Mouse (Mus musculus) forebrain, embryonic 15.5 days (tissue): ENCODE measurements at regions not wholly inside any gene's neighbourhood (a gene's known extent, or its start where the extent isn't known, plus 50 kb on each side); places are given as distances from the start of the nearest gene placed in this dataset.

Source experiments
- ATAC-seq: fragments of 200-750 bp; cut with Nextera tagmentation; replicated peaks from 2 replicates; pipeline ENCODE4 v1.8.0; 2017; ENCODE audit warnings: mild to moderate bottlenecking, moderate TSS enrichment, moderate library complexity
- H3K27ac ChIP-seq: fragments of 300-500 bp; sonication (generic); replicated peaks from 2 replicates; pipeline ENCODE4 v1.5.1; 2015; ENCODE audit warnings: mild to moderate bottlenecking, inconsistent platforms
- H3K27me3 ChIP-seq: fragments of 300-500 bp; sonication (generic); 2 replicates; pipeline ENCODE4 v1.6.1; 2015; ENCODE audit warnings: inconsistent platforms
- H3K36me3 ChIP-seq: fragments of 300-500 bp; sonication (generic); 2 replicates; pipeline ENCODE4 v1.6.1; 2015; ENCODE audit warnings: mild to moderate bottlenecking, inconsistent platforms
- H3K4me1 ChIP-seq: fragments of 300-500 bp; sonication (generic); 2 replicates; pipeline ENCODE4 v1.6.1; 2015; ENCODE audit warnings: inconsistent platforms
- H3K4me2 ChIP-seq: fragments of 300-500 bp; sonication (generic); replicated peaks from 2 replicates; pipeline ENCODE4 v1.6.1; 2015; ENCODE audit warnings: mild to moderate bottlenecking, inconsistent platforms
- H3K4me3 ChIP-seq: fragments of 300-500 bp; sonication (generic); 2 replicates; pipeline ENCODE4 v1.5.1; 2015; ENCODE audit warnings: mild to moderate bottlenecking, inconsistent platforms
- H3K9ac ChIP-seq: fragments of 300-500 bp; sonication (generic); replicated peaks from 2 replicates; pipeline ENCODE4 v1.6.1; 2015; ENCODE audit warnings: mild to moderate bottlenecking, inconsistent platforms
- H3K9me3 ChIP-seq: fragments of 300-500 bp; sonication (generic); 2 replicates; pipeline ENCODE4 v1.6.1; 2016; ENCODE audit warnings: inconsistent platforms
- WGBS: fragments of 180-500 bp; shearing (Covaris S2); methylation state at CpG from one replicate; pipeline ENCODE4 v1.1.7; 2015; ENCODE audit warnings: mixed read lengths; 5-methylcytosine and 5-hydroxymethylcytosine counted together

GRCm38 (mm10) chr10:37293292-37293691 lies 154.6 kb upstream of the Marcks start:
- H3K36me3 ChIP-seq, result no peaks in the 10 kb centered on the region
- H3K9ac ChIP-seq, result no peak overlapping the region
- no peaks in the 10 kb centered on the region for H3K27me3 ChIP-seq
- no peaks in the 10 kb centered on the region for H3K9me3 ChIP-seq
- ATAC-seq, result no peak
- H3K4me3 ChIP-seq, result no peak overlapping the region
- H3K4me2 ChIP-seq, result no peak overlapping the region
- H3K27ac ChIP-seq, result no peak overlapping the region
- 88% methylated on average over 1 of the region's 1 CpGs for WGBS
- no peaks in the 10 kb centered on the region for H3K4me1 ChIP-seq

- Histone ChIP-seq H3K4me1 (no peaks in the 10 kb centered on the region), H3K27ac (no peak overlapping the region), H3K9me3 (no peaks in the 10 kb centered on the region), H3K36me3 (no peaks in the 10 kb centered on the region), H3K4me2 (no peak overlapping the region), H3K4me3 (no peak overlapping the region), H3K9ac (no peak overlapping the region), H3K27me3 (no peaks in the 10 kb centered on the region)
- WGBS, result 89% methylated on average over 2 of the region's 2 CpGs
- no peak for ATAC-seq
These were observed 153.1 kb upstream of the Marcks start for GRCm38 (mm10) chr10:37291639-37292495.

- H3K36me3 ChIP-seq, result no peaks in the 10 kb centered on the region
- no peak overlapping the region for H3K9ac ChIP-seq
- H3K27ac ChIP-seq, result no peak overlapping the region
- H3K27me3 ChIP-seq, result no peaks in the 10 kb centered on the region
- no peak for ATAC-seq
- no peak overlapping the region for H3K4me3 ChIP-seq
- 90% methylated on average over 3 of the region's 3 CpGs for WGBS
- H3K4me2 ChIP-seq, result no peak overlapping the region
- H3K4me1 ChIP-seq, result no peaks in the 10 kb centered on the region
- H3K9me3 ChIP-seq, result no peaks in the 10 kb centered on the region
These were observed 151.4 kb upstream of the Marcks start for GRCm38 (mm10) chr10:37289964-37290704.

- Histone ChIP-seq H3K27ac (no peak overlapping the region), H3K27me3 (no peaks in the 10 kb centered on the region), H3K36me3 (no peaks in the 10 kb centered on the region), H3K9ac (no peak overlapping the region), H3K4me1 (no peaks in the 10 kb centered on the region), H3K4me2 (no peak overlapping the region), H3K9me3 (no peaks in the 10 kb centered on the region), H3K4me3 (no peak overlapping the region)
- no peak for ATAC-seq
- 87% methylated on average over 5 of the region's 5 CpGs for WGBS
These were observed 147.6 kb upstream of the Marcks start for GRCm38 (mm10) chr10:37286305-37286704.

GRCm38 (mm10) chr10:37282951-37283350 lies 144.2 kb upstream of the Marcks start:
- Histone ChIP-seq H3K9me3 (no peaks in the 10 kb centered on the region), H3K4me2 (no peak overlapping the region), H3K27me3 (no peaks in the 10 kb centered on the region), H3K36me3 (no peaks in the 10 kb centered on the region), H3K27ac (no peak overlapping the region), H3K9ac (no peak overlapping the region), H3K4me1 (0 out of 2 replicates have a peak, but pooled peaks cover 5% of the 10 kb centered on the region), H3K4me3 (no peak overlapping the region)
- no peak for ATAC-seq

GRCm38 (mm10) chr10:37280823-37281222 lies 142.1 kb upstream of the Marcks start:
- no peaks in the 10 kb centered on the region for H3K27me3 ChIP-seq
- WGBS, result 86% methylated on average over 4 of the region's 4 CpGs
- 0 out of 2 replicates have a peak, but pooled peaks cover 5% of the 10 kb centered on the region for H3K4me1 ChIP-seq
- H3K9me3 ChIP-seq, result no peaks in the 10 kb centered on the region
- H3K9ac ChIP-seq, result no peak overlapping the region
- H3K27ac ChIP-seq, result no peak overlapping the region
- H3K36me3 ChIP-seq, result no peaks in the 10 kb centered on the region
- no peak overlapping the region for H3K4me2 ChIP-seq
- ATAC-seq, result no peak
- no peak overlapping the region for H3K4me3 ChIP-seq

GRCm38 (mm10) chr10:37280150-37280820 lies 141.6 kb upstream of the Marcks start:
- H3K27ac ChIP-seq, result no peak overlapping the region
- no peak for ATAC-seq
- no peaks in the 10 kb centered on the region for H3K9me3 ChIP-seq
- no peak overlapping the region for H3K9ac ChIP-seq
- H3K4me2 ChIP-seq, result no peak overlapping the region
- no peaks in the 10 kb centered on the region for H3K27me3 ChIP-seq
- H3K36me3 ChIP-seq, result no peaks in the 10 kb centered on the region
- 0 out of 2 replicates have a peak, but pooled peaks cover 5% of the 10 kb centered on the region for H3K4me1 ChIP-seq
- 91% methylated on average over 6 of the region's 6 CpGs for WGBS
- H3K4me3 ChIP-seq, result no peak overlapping the region

- no peak overlapping the region for H3K4me2 ChIP-seq
- H3K36me3 ChIP-seq, result no peaks in the 10 kb centered on the region
- no peak for ATAC-seq
- H3K9ac ChIP-seq, result no peak overlapping the region
- H3K9me3 ChIP-seq, result no peaks in the 10 kb centered on the region
- no peak overlapping the region for H3K4me3 ChIP-seq
- 60% methylated on average over 1 of the region's 1 CpGs for WGBS
- H3K27me3 ChIP-seq, result no peaks in the 10 kb centered on the region
- 0 out of 2 replicates have a peak, but pooled peaks cover 5% of the 10 kb centered on the region for H3K4me1 ChIP-seq
- H3K27ac ChIP-seq, result no peak overlapping the region
These were observed 140.6 kb upstream of the Marcks start for GRCm38 (mm10) chr10:37279316-37279715.

- no peak overlapping the region for H3K27ac ChIP-seq
- H3K9ac ChIP-seq, result no peak overlapping the region
- WGBS, result 63% methylated on average over 1 of the region's 1 CpGs
- H3K9me3 ChIP-seq, result no peaks in the 10 kb centered on the region
- H3K4me3 ChIP-seq, result no peak overlapping the region
- 0 out of 2 replicates have a peak, but pooled peaks cover 5% of the 10 kb centered on the region for H3K4me1 ChIP-seq
- no peak for ATAC-seq
- no peaks in the 10 kb centered on the region for H3K36me3 ChIP-seq
- no peak overlapping the region for H3K4me2 ChIP-seq
- H3K27me3 ChIP-seq, result no peaks in the 10 kb centered on the region
These were observed 137.1 kb upstream of the Marcks start for GRCm38 (mm10) chr10:37275857-37276256.

- no peak overlapping the region for H3K4me2 ChIP-seq
- no peak overlapping the region for H3K9ac ChIP-seq
- H3K27ac ChIP-seq, result no peak overlapping the region
- H3K9me3 ChIP-seq, result no peaks in the 10 kb centered on the region
- H3K36me3 ChIP-seq, result no peaks in the 10 kb centered on the region
- H3K4me3 ChIP-seq, result no peak overlapping the region
- no peaks in the 10 kb centered on the region for H3K27me3 ChIP-seq
- WGBS, result 53% methylated on average over 7 of the region's 7 CpGs
- ATAC-seq, result no peak; the same call in 1 of the 2 replicates
- 0 out of 2 replicates have a peak, but pooled peaks cover 5% of the 10 kb centered on the region for H3K4me1 ChIP-seq
These were observed 136.6 kb upstream of the Marcks start for GRCm38 (mm10) chr10:37275271-37275670.

GRCm38 (mm10) chr10:37271967-37272366 lies 133.2 kb upstream of the Marcks start:
- Histone ChIP-seq H3K4me3 (no peak overlapping the region), H3K36me3 (no peaks in the 10 kb centered on the region), H3K27me3 (no peaks in the 10 kb centered on the region), H3K4me1 (no peaks in the 10 kb centered on the region; the same call in 1 of the 2 replicates), H3K9me3 (no peaks in the 10 kb centered on the region), H3K27ac (no peak overlapping the region), H3K4me2 (no peak overlapping the region), H3K9ac (no peak overlapping the region)
- ATAC-seq, result no peak
- 76% methylated on average over 1 of the region's 1 CpGs for WGBS
